Mouse (Mus musculus) left cerebral cortex, postnatal 36 days (tissue): ENCODE measurements around the gene Arhgap44. TPM values are rescaled to one million over a fixed set of nuclear protein-coding genes. Genes with fewer than 3 reads are reported as not detected.

ENCODE experiments used
- DNase-seq, 2 experiments: peaks; one replicate each; pipeline ENCODE4 v3.0.0; 2021 to 2022; ENCODE audit warnings: low spot score in 2 of 2, mixed read lengths in 1 of 2
- intact Hi-C: fragments of 180-260 bp; cut with DNase I; formaldehyde crosslinking; loops from one replicate; pipeline ENCODE4 v1.15.1; 2025
- total RNA-seq, 2 experiments: library from RNA; stranded (reverse); gene quantifications; 2 replicates each; pipeline ENCODE4 v1.2.3; 2021

The Arhgap44 gene
- 100 to 1,000 TPM; 145 to 152 TPM for total RNA-seq

DNA sequence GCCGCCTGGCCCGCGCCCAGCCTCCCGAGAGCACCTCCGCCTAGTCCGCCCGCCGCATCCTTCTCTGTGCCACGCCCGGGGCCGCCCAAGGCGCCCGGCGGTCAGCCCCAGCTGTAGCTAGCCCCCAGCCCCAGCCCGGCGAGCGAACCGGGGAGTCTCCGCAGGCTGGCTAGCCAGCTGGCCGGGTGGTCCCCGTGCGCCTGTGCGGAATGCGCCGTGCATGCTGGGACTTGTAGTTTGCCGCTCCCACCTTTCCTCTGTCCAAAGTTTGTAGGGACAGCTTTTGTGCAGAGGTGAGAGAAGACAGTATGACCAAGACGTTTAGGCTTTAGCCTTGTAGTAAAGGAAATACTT is at the start of gene Arhgap44:
Arhgap44 (minus strand) TSS at position 195 of the 354 bp plus-strand sequence.
- peak; percentile 74 to 80 for DNase-seq
- intact Hi-C loops, result loop anchor here (5.0 kb wide), 1 partner anchor 75 kb away; no protein-coding TSS in a partner anchor

DNA sequence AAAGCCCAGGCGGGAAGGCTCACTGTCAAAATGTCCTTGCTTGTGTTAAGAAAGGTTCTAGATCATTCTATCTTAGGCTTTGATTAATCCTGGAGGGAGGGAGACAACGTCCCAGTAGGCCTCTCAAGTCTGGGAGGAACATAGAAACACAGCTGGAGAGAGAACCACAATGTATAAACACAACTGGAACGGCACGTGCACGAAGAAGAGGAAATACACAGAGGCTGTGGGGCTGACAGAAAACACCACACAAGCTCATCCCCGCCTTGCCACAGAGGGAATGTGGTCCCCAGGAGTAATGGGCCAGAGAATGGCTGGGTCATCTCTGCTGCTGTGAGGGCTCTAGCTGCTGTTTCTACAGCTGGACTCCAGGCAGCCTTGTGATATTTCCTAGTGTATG is 48.9 kb upstream of the Arhgap44 start:
- no peak for DNase-seq
- intact Hi-C loops, result no loop called here

DNA sequence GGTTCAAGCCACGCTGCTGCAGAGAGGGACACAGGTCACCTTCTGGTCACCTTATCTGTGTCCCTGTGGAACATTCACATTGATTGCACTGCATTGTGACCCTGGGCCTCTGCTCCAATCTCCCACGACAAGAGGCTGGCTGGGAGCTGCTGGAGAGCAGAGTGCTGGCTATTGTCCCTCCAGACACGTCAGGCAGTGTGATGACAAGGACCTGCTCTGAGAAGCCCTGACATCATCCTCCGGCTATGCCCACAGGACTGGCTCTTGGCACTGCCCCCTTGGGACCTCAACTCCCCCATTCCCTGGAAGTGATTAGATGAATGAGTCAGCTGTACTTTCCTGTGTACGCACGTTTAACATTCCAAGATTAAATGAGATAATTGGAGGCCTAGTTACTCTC is 46.7 kb upstream of the Arhgap44 start:
- no peak for DNase-seq
- intact Hi-C loops, result no loop called here

DNA sequence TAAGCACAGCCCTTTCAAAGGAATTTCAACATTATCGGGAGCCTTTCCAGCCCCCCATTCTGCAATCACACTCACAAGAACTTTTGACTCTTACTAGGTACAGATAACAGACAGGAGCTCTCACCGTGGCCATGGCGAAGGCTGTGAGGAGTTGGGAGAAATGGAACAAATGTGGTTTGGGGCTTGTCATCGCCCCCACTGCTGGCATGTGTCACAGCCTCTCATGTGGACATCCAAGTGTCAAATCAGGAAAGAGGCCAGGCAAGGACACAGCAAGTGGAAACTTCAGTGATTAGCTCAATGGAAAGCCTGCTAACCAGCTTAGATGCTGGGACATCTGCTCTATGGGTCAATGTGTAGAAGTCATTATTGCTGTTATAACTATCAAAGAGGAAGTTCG is 42.5 kb upstream of the Arhgap44 start:
- intact Hi-C loops, result no loop called here
- DNase-seq, result no peak

DNA sequence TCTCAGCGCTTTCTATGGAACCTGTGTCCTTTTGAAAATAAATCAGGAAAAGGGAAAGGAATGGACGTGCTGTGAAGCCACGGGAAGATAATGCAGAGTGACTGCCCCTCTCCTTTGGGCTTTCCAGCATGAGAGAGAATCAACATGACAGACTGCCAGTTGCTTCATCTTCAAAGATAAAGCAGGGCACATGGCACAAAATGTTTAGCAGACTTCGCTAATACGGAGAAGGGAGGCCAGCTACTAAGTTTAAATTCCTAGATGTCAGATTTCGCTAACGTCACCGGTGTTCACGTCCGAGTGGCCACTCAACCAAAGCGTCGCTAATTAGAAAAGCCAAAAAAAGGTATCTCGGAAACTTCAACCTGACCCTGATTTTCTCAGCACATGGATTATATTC is 41.9 kb upstream of the Arhgap44 start:
- intact Hi-C loops, result no loop called here
- no peak for DNase-seq

DNA sequence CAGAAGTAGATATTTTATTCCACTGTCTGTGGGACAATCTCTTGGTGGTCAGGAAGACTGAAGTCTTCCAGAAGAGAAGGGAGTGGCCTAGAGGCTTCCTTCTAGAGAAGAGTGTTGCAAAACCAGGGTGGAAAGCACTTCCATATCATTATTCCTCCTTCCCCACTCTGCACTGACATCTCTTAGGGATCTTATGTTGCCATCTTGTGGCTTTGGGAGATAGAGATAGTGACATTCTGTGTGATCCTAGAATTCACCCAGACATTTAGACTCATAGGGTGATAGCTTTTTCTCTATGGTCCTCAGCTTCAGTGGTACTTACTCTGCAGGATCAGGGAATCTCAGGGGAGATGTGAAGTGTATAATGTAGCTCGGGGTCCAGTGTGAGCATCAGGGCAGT is 40.3 kb upstream of the Arhgap44 start:
- intact Hi-C loops, result no loop called here
- no peak for DNase-seq

DNA sequence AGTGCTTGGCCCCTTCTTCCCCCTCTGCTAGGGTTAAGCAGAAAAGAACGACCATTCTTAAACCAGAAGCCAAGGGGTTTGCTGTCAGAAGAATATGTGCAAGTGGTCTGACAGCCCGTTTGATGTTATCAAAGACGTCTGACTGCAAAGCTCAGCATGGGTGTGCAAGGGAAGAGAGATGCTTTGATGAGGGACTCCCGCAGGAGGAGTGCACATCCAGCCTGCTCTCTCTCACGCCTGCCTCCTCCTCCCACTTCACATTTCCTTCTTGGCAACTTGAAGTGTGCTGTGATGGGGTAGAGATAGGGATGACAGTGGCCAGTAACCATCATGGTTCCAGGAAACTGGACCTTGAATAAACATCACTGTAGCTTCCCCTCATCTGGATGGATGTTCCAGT is 39.5 kb upstream of the Arhgap44 start:
- DNase-seq, result no peak
- intact Hi-C loops, result no loop called here

DNA sequence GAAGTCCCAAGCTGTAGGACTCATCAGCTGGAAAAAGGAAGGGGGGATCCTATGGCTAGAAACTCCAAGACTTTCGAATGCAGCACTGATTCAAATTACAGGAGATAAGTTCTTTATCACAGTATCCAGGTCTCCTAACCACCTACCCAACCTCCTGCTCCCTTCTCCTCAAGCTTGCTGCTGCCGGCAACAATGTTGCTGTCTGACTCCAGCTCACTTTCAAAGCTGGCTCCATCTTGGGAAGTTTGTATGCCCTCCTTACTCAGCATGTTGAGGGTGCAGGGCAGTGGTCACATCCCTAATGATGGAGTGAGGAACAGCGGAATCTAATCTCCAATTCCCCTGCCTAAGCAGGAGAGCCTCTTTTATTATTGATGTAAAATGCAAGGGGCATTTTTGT is 35.3 kb upstream of the Arhgap44 start:
- intact Hi-C loops, result loop anchor here (5.0 kb wide), 1 partner anchor 434 kb away; no protein-coding TSS in a partner anchor
- no peak for DNase-seq

DNA sequence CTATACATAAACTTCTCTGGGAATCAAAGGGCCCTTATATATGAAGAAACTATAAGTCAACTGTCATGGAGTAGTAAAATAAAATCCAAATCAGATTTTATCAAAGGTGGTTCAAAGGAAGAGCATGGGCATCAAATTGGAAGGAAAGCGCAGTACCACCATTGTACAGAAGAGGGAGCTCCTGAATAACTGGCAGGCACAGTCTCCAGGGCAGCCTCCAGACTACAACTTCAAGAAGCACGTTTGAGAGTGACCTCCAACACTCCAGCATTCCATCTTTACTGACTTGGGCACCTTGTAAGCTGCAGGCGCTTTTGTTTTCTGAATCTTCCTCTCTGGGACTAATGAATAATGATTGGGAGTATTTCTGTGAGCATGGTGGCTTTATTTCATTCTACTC is 34.5 kb upstream of the Arhgap44 start:
- intact Hi-C loops, result loop anchor here (2.0 to 5.0 kb wide), 2 partner anchors 435 to 482 kb away; no protein-coding TSS in a partner anchor
- peak; percentile 52 to 68 for DNase-seq

DNA sequence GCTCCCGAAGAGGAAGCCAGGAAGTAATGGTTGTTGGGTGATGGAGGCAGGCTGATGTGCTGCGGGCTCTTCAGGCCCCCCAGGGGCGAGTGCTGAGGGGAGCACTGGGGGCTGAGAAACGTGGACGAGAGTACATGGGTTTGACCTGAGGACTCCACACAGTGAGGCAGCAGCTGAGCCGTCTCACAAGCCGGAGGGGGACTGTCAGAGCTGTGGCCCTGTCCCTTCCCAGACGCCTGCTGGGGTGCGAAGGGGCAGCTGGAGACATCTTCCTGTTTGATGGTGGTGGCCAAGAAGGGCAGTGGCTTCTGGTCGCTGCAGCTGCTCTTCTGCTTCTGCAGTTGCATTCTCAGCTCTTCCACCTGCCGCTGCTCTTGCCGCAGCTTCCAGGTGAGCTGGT is 24.2 kb upstream of the Arhgap44 start:
- intact Hi-C loops, result no loop called here
- no peak for DNase-seq

DNA sequence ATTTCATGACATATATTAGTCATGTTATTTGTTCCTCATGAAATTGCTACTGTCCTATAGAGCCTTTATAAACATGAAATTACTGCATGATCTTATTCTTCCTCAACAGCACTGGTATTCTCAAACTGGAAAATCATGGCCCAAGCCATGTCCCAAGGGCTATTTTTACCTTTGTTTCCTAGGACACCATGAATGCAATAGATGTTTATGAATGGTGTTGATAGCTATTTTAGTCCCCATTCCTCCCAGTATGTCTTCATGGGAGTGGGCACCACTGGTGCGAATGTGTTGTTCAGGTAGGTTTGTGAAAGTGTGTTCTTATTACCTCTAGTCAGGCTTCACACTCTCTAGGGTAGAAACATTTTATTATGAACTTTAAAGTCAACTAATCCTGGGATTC is 22.4 kb upstream of the Arhgap44 start:
- intact Hi-C loops, result no loop called here
- DNase-seq, result no peak

DNA sequence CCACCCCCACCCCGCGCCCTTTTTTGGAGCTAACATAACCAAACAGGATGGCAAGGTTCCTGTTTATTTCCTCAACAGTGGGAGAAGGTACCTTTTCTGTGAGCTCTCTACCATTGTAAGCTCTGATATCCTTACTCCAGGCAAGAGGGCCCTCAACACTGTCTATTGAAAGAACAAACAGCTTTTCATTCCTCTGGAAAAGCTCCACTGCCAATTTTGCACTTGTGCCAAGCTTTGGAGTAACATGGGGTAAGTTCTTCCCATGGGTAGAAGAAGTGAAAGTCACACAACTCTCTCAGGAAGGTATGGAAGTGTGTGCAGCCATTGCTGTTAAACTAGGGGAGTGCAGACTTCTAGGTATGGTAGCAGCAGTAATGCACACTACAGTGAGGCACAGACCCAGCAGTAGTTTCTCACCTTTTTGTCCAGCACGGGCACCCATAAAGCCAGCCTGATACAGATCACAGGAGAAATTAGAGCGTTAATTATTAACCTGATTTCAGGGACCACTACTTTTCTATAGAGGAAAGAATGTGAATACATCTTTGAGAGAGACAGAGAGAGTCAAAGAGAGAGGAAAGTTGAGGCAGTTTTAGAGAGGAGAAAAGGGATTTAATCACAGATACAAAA is 7.5 kb upstream of the Arhgap44 start:
- intact Hi-C loops, result no loop called here
- DNase-seq, result no peak

DNA sequence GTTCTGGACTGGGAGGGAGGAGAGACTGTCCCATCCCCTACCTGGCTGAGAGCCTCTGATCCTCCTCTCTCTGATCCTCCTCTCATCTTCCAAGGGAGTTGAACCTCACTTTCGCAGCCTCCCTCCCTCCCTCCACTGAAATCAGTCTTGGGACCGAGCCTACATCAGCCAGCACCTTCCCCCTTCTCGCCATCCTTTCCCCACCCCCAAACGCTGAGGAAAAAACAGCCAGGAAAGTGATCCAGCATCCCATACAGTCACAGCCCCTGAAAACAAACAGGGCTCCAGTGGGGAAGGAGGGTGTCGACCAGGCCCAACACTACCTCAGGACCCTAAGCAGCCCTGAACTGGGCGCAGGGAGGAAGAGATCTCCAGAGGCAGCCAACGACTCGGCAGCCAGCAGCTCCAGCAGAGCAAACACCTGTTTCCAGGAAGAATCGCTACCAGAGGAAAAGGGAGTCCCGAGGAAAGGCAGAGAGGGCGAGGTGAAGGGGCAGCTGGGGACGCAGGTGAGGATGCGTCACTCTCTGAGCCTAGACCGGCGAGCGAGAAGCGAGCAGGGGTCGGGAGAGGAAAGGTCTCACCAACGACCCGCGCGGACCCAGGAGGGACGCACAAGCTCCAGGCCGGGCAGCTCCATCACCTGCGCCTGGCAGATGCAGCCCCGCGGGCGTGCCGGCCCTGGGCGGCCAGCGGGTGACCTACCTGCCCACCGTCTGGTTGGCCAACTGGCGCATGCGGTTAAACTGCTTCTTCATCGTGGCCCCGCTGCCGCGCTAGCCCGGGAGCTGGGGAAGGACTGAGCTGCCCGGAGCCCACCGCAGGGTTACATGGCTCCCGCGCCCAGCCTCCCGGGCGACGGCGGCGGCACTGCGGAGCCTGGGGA is 637 bp downstream of the Arhgap44 start:
- intact Hi-C loops, result loop anchor here (5.0 kb wide), 1 partner anchor 75 kb away; no protein-coding TSS in a partner anchor
- peak; percentile 46 to 63 for DNase-seq

DNA sequence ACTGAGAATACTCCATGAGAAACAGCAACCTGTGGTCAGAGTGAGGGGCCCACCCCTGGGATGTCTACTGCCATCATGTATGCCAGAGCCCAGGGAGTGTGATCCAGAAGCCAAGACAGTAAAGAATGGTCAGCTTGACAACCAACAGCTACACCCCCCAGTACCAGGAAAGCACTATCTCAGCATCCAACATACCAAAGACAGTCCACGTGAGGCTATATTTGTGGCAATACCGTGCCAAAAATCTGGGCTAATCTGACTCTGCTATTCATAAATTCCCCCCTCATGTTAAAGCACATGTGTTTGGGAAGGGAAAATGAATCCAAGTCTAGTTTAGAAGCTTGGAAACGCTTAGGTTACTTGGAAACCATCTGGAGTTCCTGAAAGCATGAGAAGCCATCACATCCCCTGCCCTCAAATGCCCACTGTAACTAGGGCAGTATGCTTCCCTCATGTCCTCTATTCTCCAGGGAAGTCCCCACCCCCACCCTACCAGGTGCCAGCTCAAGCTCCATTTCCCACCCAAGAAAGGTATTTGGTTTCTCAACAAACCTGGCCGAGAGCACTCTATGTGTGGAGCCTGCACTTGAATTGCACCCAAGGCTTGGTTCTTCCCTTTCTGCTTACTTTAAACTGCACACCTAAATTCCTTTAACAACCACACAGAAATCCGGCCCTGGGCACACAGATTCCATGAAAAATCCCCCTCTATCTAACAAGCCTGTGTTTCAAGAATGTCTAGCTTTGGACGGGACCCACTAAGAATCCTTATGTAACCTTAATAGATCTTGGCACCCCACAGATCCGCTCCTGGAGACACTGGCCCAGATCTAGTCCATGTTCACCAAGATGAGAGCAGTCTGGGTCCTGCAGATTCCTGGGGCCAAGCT is 1.5 kb downstream of the Arhgap44 start:
- intact Hi-C loops, result loop anchor here (5.0 kb wide), 1 partner anchor 74 kb away; no protein-coding TSS in a partner anchor
- peak; percentile 25 to 33 for DNase-seq

DNA sequence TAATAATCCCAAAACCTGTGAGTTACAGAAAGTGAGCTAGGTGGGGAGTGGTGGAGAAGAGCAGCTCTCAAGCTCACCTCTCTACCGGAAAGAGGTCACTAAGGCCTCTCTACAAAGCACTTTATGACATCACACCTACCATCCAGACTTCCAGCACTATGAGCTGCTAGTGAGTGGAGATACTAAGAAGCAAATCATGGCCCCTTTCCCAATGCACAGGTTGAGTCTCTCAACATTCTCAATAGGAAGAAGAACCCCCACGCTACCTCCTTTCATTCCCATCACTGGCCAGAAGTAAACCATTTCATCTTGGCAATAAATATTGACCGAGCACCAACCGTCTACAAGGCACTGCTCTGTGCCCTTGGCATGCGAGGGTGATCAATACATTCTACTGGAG is 3.0 kb downstream of the Arhgap44 start, which contains the start of gene 1700086D15Rik:
1700086D15Rik (minus strand) TSS at position 101 of the 400 bp plus-strand sequence.
- no peak for DNase-seq
- intact Hi-C loops, result loop anchor here (5.0 kb wide), 1 partner anchor 72 kb away; no protein-coding TSS in a partner anchor

DNA sequence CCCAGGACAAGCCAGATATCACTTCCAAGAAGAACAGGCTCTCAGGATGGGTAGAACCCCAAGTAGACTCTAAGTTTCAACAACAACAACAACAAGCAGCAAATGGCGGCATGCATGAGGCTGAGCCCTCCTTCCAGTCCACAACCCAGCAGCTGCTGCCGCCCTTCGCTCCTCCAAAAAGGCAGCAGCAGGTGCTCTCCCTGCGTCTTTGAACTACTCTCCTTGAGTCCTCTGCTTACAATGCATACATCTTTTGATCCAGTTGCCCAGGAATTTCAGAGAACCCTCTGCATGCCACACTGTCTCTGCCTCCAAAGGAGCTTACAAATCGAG is 4.1 kb downstream of the Arhgap44 start:
- DNase-seq, result no peak
- intact Hi-C loops, result no loop called here

DNA sequence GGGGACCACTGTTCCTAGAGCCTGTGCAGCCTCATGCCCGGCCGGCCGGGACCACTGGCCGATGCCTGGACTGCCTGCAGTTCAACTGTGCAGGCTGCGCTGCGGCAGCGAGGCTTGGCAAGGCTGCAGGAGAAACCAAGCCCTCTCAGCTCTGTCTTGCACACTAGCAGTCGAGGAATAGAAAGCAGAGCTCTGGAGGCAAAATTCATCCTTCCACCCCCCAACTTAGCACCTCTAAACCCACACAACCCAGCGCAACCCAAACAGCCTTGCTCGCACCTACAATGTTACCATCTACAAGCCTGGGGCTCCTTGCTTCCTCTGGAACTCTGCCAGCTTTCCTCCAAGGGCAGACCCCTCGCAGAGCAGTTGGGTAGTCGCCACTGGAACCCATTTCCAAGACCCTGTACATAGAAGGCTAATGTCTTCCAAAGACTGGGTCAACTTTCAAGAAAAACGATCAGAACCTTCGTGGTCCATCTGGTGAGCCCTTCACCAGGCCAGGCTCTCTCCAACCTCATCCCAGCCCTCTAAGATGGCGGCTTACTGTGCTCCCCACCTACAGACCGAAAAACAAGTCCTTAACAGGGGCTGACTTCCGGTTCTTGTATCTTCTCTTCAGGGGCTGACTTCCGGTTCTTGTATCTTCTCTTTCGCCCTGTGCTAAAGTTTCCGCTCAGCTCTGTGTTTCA is 4.6 kb downstream of the Arhgap44 start:
- intact Hi-C loops, result no loop called here

DNA sequence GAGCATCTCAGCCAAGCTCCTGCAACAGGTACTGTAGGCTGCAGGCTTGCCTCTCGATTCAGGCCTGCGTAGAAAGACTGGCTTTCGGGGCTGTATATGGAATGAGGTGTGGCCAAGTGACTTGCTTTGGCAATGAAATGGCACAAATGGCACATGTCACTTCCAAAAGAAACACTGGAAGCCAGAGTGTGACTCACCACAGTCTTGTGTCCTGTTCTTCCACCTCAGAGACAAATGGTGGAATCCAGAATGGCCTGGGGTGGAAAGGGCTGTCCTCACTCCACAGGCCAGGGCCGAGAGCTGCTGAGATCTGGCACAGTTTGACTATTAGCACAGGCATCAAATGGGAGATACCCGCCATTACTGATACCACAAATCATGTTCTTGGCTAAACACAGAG is 9.8 kb downstream of the Arhgap44 start:
- intact Hi-C loops, result no loop called here
- no peak for DNase-seq

More for the DNA sequence above, 4.6 kb downstream of the Arhgap44 start:
- peak in 1 of 2 experiments; percentile 41 for DNase-seq

DNA sequence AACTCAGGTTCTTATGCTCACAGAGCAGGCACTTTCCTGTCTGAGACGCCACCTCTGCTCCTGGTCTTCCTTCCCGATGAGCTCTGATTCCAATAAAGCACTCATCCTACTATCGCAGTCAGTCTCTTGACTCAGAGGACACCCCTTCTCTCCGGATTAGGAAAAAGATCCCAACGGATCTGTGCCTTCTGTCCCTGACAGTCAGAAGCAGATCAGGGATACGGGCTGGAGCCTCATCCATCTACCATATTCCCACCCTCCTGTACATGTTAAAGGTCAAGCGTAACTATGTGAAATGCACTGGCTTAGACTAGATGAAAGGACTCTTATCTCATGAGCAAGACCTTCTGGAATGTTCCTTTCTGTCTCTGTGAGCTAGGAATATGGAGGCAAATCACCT is 14.3 kb downstream of the Arhgap44 start:
- intact Hi-C loops, result no loop called here
- DNase-seq, result no peak
